Mouse (Mus musculus): ENCODE measurements around the gene Tmem200b. TPM values are rescaled to one million over a fixed set of nuclear protein-coding genes. Genes with fewer than 3 reads are reported as not detected.

Gene Tmem200b
- polyA plus RNA-seq (2014; fragmentation: Nextera tagmentation; extraction: Ambion mirVana), result 3.0 and 4.4 TPM in 2 replicates

- 1% methylated on average over 90 of the region's 130 CpGs for WGBS
- Histone ChIP-seq H3K36me3 (replicated peaks; ENCODE audit: control insufficient read depth, insufficient read depth, low read depth, low read length) (peaks cover 2% of the 10 kb centered on the region), H3K4me3 (ENCODE audit: low read depth, low read length) (peak within 1 kb of the TSS; percentile 66), H3K27me3 (ENCODE audit: control insufficient read depth, insufficient read depth, low read length) (peaks cover 18% of the 10 kb centered on the region), H3K9me3 (replicated peaks; ENCODE audit: control insufficient read depth, low read length) (no peaks in the 10 kb centered on the region), H3K9ac (replicated peaks; ENCODE audit: low read length) (peak within 1 kb of the TSS; percentile 75), H3K4me2 (ENCODE audit: low read depth, low read length) (peak within 1 kb of the TSS; percentile 90), H3K27ac (replicated peaks; ENCODE audit: low read depth, low read length) (peak within 1 kb of the TSS; percentile 94), H3K4me1 (ENCODE audit: control insufficient read depth, insufficient read depth, low read length) (peaks cover 31% of the 10 kb centered on the region)
- ATAC-seq (replicated peaks; ENCODE audit: insufficient number of reproducible peaks, low FRiP score, low TSS enrichment, low read depth) (no peak), DNase-seq (ENCODE audit: low spot score) (peak; percentile 35)
Observed at GRCm38 (mm10) chr4:131921461-131922346, at the start of gene Tmem200b. TSS of gene Tmem200b (plus strand) at chr4:131921771.

- peak overlapping the region; percentile 99 for H3K4me3 ChIP-seq (ENCODE audit: low read depth, low read length)
- peak; percentile 40 for DNase-seq (ENCODE audit: low spot score)
Observed at GRCm38 (mm10) chr4:131872672-131873292, 48.8 kb upstream of the Tmem200b start.

GRCm38 (mm10) chr4:131873293-131874168, 48.0 kb upstream of the Tmem200b start, which contains the start of gene Srsf4:
TSS of gene Srsf4 (plus strand) at chr4:131873617.
- ATAC-seq (replicated peaks; ENCODE audit: insufficient number of reproducible peaks, low FRiP score, low TSS enrichment, low read depth) (peak; percentile 91), DNase-seq (ENCODE audit: low spot score) (peak; percentile 97)
- H3K27ac ChIP-seq (replicated peaks; ENCODE audit: low read depth, low read length), result peak within 1 kb of the TSS; percentile 100
- H3K9ac ChIP-seq (replicated peaks; ENCODE audit: low read length), result peak within 1 kb of the TSS; percentile 100
- WGBS, result 0% methylated on average over 50 of the region's 116 CpGs
- H3K4me3 ChIP-seq (ENCODE audit: low read depth, low read length), result peak within 1 kb of the TSS; percentile 99
- peak within 1 kb of the TSS; percentile 83 for H3K4me2 ChIP-seq (ENCODE audit: low read depth, low read length)
- no peaks in the 10 kb centered on the region for H3K4me1 ChIP-seq (ENCODE audit: control insufficient read depth, insufficient read depth, low read length)
- no peaks in the 10 kb centered on the region for H3K27me3 ChIP-seq (ENCODE audit: control insufficient read depth, insufficient read depth, low read length)
- no peaks in the 10 kb centered on the region for H3K9me3 ChIP-seq (replicated peaks; ENCODE audit: control insufficient read depth, low read length)
- no peaks in the 10 kb centered on the region for H3K36me3 ChIP-seq (replicated peaks; ENCODE audit: control insufficient read depth, insufficient read depth, low read depth, low read length)

More at GRCm38 (mm10) chr4:131872672-131873292, 48.8 kb upstream of the Tmem200b start:
- H3K4me1 ChIP-seq (ENCODE audit: control insufficient read depth, insufficient read depth, low read length), result no peaks in the 10 kb centered on the region
- H3K9ac ChIP-seq (replicated peaks; ENCODE audit: low read length), result peak overlapping the region; percentile 100
- 9% methylated on average over 11 of the region's 11 CpGs for WGBS
- no peaks in the 10 kb centered on the region for H3K9me3 ChIP-seq (replicated peaks; ENCODE audit: control insufficient read depth, low read length)
- peak overlapping the region; percentile 45 for H3K4me2 ChIP-seq (ENCODE audit: low read depth, low read length)
- no peak overlapping the region; the same call in 1 of the 2 replicates for H3K27ac ChIP-seq (replicated peaks; ENCODE audit: low read depth, low read length)
- ATAC-seq (replicated peaks; ENCODE audit: insufficient number of reproducible peaks, low FRiP score, low TSS enrichment, low read depth), result peak; percentile 40
- no peaks in the 10 kb centered on the region for H3K27me3 ChIP-seq (ENCODE audit: control insufficient read depth, insufficient read depth, low read length)
- H3K36me3 ChIP-seq (replicated peaks; ENCODE audit: control insufficient read depth, insufficient read depth, low read depth, low read length), result no peaks in the 10 kb centered on the region

- under 1% methylated on average over 20 of the region's 20 CpGs for WGBS
- Histone ChIP-seq H3K27ac (replicated peaks; ENCODE audit: low read depth, low read length) (peak overlapping the region; percentile 100), H3K9ac (replicated peaks; ENCODE audit: low read length) (peak overlapping the region; percentile 100), H3K36me3 (replicated peaks; ENCODE audit: control insufficient read depth, insufficient read depth, low read depth, low read length) (no peaks in the 10 kb centered on the region), H3K27me3 (ENCODE audit: control insufficient read depth, insufficient read depth, low read length) (no peaks in the 10 kb centered on the region), H3K4me1 (ENCODE audit: control insufficient read depth, insufficient read depth, low read length) (no peaks in the 10 kb centered on the region), H3K4me2 (ENCODE audit: low read depth, low read length) (peak overlapping the region; percentile 83), H3K9me3 (replicated peaks; ENCODE audit: control insufficient read depth, low read length) (no peaks in the 10 kb centered on the region), H3K4me3 (ENCODE audit: low read depth, low read length) (peak overlapping the region; percentile 99)
- ATAC-seq (replicated peaks; ENCODE audit: insufficient number of reproducible peaks, low FRiP score, low TSS enrichment, low read depth) (no peak), DNase-seq (ENCODE audit: low spot score) (no peak)
Observed at GRCm38 (mm10) chr4:131874169-131874536, 47.4 kb upstream of the Tmem200b start.

GRCm38 (mm10) chr4:131874567-131874966, 47.0 kb upstream of the Tmem200b start:
- Histone ChIP-seq H3K4me3 (ENCODE audit: low read depth, low read length) (peak overlapping the region; percentile 99), H3K27me3 (ENCODE audit: control insufficient read depth, insufficient read depth, low read length) (no peaks in the 10 kb centered on the region), H3K4me2 (ENCODE audit: low read depth, low read length) (peak overlapping the region; percentile 83), H3K27ac (replicated peaks; ENCODE audit: low read depth, low read length) (peak overlapping the region; percentile 100), H3K4me1 (ENCODE audit: control insufficient read depth, insufficient read depth, low read length) (no peaks in the 10 kb centered on the region), H3K36me3 (replicated peaks; ENCODE audit: control insufficient read depth, insufficient read depth, low read depth, low read length) (no peaks in the 10 kb centered on the region), H3K9ac (replicated peaks; ENCODE audit: low read length) (peak overlapping the region; percentile 100), H3K9me3 (replicated peaks; ENCODE audit: control insufficient read depth, low read length) (no peaks in the 10 kb centered on the region)
- DNase-seq (ENCODE audit: low spot score), result no peak
- WGBS, result 5% methylated on average over 11 of the region's 11 CpGs
- ATAC-seq (replicated peaks; ENCODE audit: insufficient number of reproducible peaks, low FRiP score, low TSS enrichment, low read depth), result no peak

- DNase-seq (ENCODE audit: low spot score), result no peak
- WGBS, result 44% methylated on average over 3 of the region's 3 CpGs
- Histone ChIP-seq H3K4me2 (ENCODE audit: low read depth, low read length) (peak overlapping the region; percentile 83), H3K27ac (replicated peaks; ENCODE audit: low read depth, low read length) (no peak overlapping the region), H3K27me3 (ENCODE audit: control insufficient read depth, insufficient read depth, low read length) (no peaks in the 10 kb centered on the region), H3K4me1 (ENCODE audit: control insufficient read depth, insufficient read depth, low read length) (no peaks in the 10 kb centered on the region), H3K4me3 (ENCODE audit: low read depth, low read length) (peak overlapping the region; percentile 99), H3K9ac (replicated peaks; ENCODE audit: low read length) (peak overlapping the region; percentile 100), H3K9me3 (replicated peaks; ENCODE audit: control insufficient read depth, low read length) (no peaks in the 10 kb centered on the region), H3K36me3 (replicated peaks; ENCODE audit: control insufficient read depth, insufficient read depth, low read depth, low read length) (no peaks in the 10 kb centered on the region)
- ATAC-seq (replicated peaks; ENCODE audit: insufficient number of reproducible peaks, low FRiP score, low TSS enrichment, low read depth), result no peak
Observed at GRCm38 (mm10) chr4:131875242-131875641, 46.3 kb upstream of the Tmem200b start.

GRCm38 (mm10) chr4:131876836-131877235, 44.7 kb upstream of the Tmem200b start:
- no peak overlapping the region for H3K4me2 ChIP-seq (ENCODE audit: low read depth, low read length)
- H3K27ac ChIP-seq (replicated peaks; ENCODE audit: low read depth, low read length), result no peak overlapping the region
- no peaks in the 10 kb centered on the region for H3K36me3 ChIP-seq (replicated peaks; ENCODE audit: control insufficient read depth, insufficient read depth, low read depth, low read length)
- no peaks in the 10 kb centered on the region for H3K27me3 ChIP-seq (ENCODE audit: control insufficient read depth, insufficient read depth, low read length)
- H3K4me3 ChIP-seq (ENCODE audit: low read depth, low read length), result no peak overlapping the region
- DNase-seq (ENCODE audit: low spot score) (no peak), ATAC-seq (replicated peaks; ENCODE audit: insufficient number of reproducible peaks, low FRiP score, low TSS enrichment, low read depth) (no peak)
- WGBS, result 74% methylated on average over 2 of the region's 2 CpGs
- H3K9ac ChIP-seq (replicated peaks; ENCODE audit: low read length), result no peak overlapping the region
- no peaks in the 10 kb centered on the region for H3K4me1 ChIP-seq (ENCODE audit: control insufficient read depth, insufficient read depth, low read length)
- H3K9me3 ChIP-seq (replicated peaks; ENCODE audit: control insufficient read depth, low read length), result no peaks in the 10 kb centered on the region

Data from embryonic facial prominence, embryonic 11.5 days (tissue).